Comparison of ENCODE assay signal across 8 mouse cellular contexts in the genomic region with DNA sequence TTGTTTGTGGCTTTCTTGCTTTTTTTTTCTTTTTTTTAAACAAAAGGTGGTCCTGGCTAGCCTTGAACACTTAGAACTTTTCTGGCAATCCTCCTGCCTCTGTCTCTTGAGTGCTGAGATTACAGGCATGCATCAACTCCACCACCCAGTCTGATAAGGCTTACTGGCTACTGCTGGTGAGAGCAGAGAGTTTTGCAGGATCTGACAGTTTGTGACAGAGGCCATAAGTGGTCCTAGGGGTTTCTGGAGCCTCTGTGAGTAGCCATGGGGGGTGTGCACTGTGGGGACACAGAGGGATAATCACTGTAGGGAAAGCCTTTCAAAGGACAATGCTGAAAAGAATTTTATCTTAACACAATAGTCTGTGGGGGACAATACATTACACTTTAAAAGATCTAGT.
DNase-seq lines count a peak whose midpoint lies in the region; ATAC-seq and TF ChIP-seq lines count a peak whose summit lies in the region.

No protein-coding gene starts in this region.

- no peak overlapping the region for H3K9ac ChIP-seq in liver, postnatal 0 days (replicated peaks)

- H3K4me2 ChIP-seq in liver, postnatal 0 days (ENCODE audit: low read depth, low read length) = peak overlapping the region; percentile 78

- peak; percentile 14 for DNase-seq in embryo, embryonic 10.5 days (ENCODE audit: low spot score)
- DNase-seq in embryo, embryonic 10 days (ENCODE audit: low spot score) = no peak
- DNase-seq in urinary bladder, adult 2 months (ENCODE audit: low spot score) = peak; percentile 16
- DNase-seq in urinary bladder, postnatal 36 days (ENCODE audit: low spot score in 2 of 2) = no peak
- no peak for DNase-seq in liver, postnatal 0 days
- no peak for DNase-seq in adrenal gland, postnatal 10 days
- no peak for DNase-seq in layer of hippocampus, adult 9-10 months (ENCODE audit: low spot score)
- DNase-seq in right cerebral cortex, postnatal 25 days = no peak

- no peak for ATAC-seq in liver, postnatal 0 days

- H3K9me3 ChIP-seq in liver, postnatal 0 days (ENCODE audit: low read length) = no peaks in the 10 kb centered on the region

- no peak for TF ChIP-seq CTCF in liver, postnatal 0 days (IDR thresholded peaks at IDR 0.05; ENCODE audit: low read depth)

- peaks cover 25% of the 10 kb centered on the region for H3K4me1 ChIP-seq in liver, postnatal 0 days (ENCODE audit: insufficient read depth)

- peaks cover 14% of the 10 kb centered on the region for H3K27me3 ChIP-seq in liver, postnatal 0 days (ENCODE audit: insufficient read depth, low read length)

- H3K27ac ChIP-seq in liver, postnatal 0 days (ENCODE audit: low read depth) = no peak overlapping the region

- no peak for TF ChIP-seq EP300 in liver, postnatal 0 days (IDR thresholded peaks at IDR 0.05; ENCODE audit: low read depth)

- peak overlapping the region; percentile 69; the same call in 1 of the 2 replicates for H3K4me3 ChIP-seq in liver, postnatal 0 days (ENCODE audit: low read depth, low read length)

- no peaks in the 10 kb centered on the region for H3K36me3 ChIP-seq in liver, postnatal 0 days (replicated peaks; ENCODE audit: insufficient read depth, low read length)

Comparison
In these comparisons a context has a peak if more than half of its experiments do, and no peak if none do; other contexts are left out.
1. DNase-seq: peak in embryo, embryonic 10.5 days (single experiment) and urinary bladder, adult 2 months (single experiment); none in embryo, embryonic 10 days (single experiment), urinary bladder, postnatal 36 days (0 of 2), liver, postnatal 0 days (single experiment), adrenal gland, postnatal 10 days (single experiment), layer of hippocampus, adult 9-10 months (single experiment) and right cerebral cortex, postnatal 25 days (single experiment).